Mouse (Mus musculus) kidney, adult 8-10 months (tissue): ENCODE measurements around the gene Gramd1a.
A peak's percentile ranks its signal among the peaks of the same experiment; 100 is the strongest.

Experiments used
- DNase-seq, 2 experiments: peaks; one replicate each; pipeline ENCODE4 v3.0.0; 2022

The Gramd1a gene

GRCm38 (mm10) chr7:31119556-31119955 lies 36.1 kb downstream of the Gramd1a start:
- DNase-seq = no peak

GRCm38 (mm10) chr7:31118486-31118885 lies 37.2 kb downstream of the Gramd1a start:
- DNase-seq = peak in 1 of 2 experiments; percentile 39

- no peak for DNase-seq
Measured at GRCm38 (mm10) chr7:31117465-31117864, 38.2 kb downstream of the Gramd1a start.

GRCm38 (mm10) chr7:31116721-31117145 lies 39.0 kb downstream of the Gramd1a start:
- DNase-seq = no peak

- peak; percentile 92 to 95 for DNase-seq
Measured at GRCm38 (mm10) chr7:31115587-31116043, 40.1 kb downstream of the Gramd1a start.

- DNase-seq = peak; percentile 88 to 89
Measured at GRCm38 (mm10) chr7:31115182-31115581, 40.5 kb downstream of the Gramd1a start, which contains the start of gene Hpn. TSS of gene Hpn (minus strand) at chr7:31115290.

GRCm38 (mm10) chr7:31114646-31115045 lies 41.0 kb downstream of the Gramd1a start:
- DNase-seq = peak; percentile 77 to 79

GRCm38 (mm10) chr7:31113800-31114199 lies 41.9 kb downstream of the Gramd1a start:
- DNase-seq = peak; percentile 69 to 76

- no peak for DNase-seq
Measured at GRCm38 (mm10) chr7:31112036-31112435, 43.7 kb downstream of the Gramd1a start.

GRCm38 (mm10) chr7:31110861-31111385 lies 44.8 kb downstream of the Gramd1a start:
- no peak for DNase-seq

- no peak for DNase-seq
Measured at GRCm38 (mm10) chr7:31109796-31110195, 45.9 kb downstream of the Gramd1a start.

GRCm38 (mm10) chr7:31109091-31109490 lies 46.6 kb downstream of the Gramd1a start:
- DNase-seq = peak; percentile 77 to 81

GRCm38 (mm10) chr7:31107781-31108180 lies 47.9 kb downstream of the Gramd1a start:
- peak; percentile 76 to 84 for DNase-seq

GRCm38 (mm10) chr7:31106166-31106565 lies 49.5 kb downstream of the Gramd1a start:
- no peak for DNase-seq

- DNase-seq = peak; percentile 64 to 81
Measured at GRCm38 (mm10) chr7:31105061-31105768, 50.5 kb downstream of the Gramd1a start.

GRCm38 (mm10) chr7:31100786-31101185 lies 54.9 kb downstream of the Gramd1a start:
- no peak for DNase-seq

- no peak for DNase-seq
Measured at GRCm38 (mm10) chr7:31099612-31099982, 56.1 kb downstream of the Gramd1a start.

GRCm38 (mm10) chr7:31098697-31099611 lies 56.7 kb downstream of the Gramd1a start:
- DNase-seq = peak in 1 of 2 experiments; percentile 44

GRCm38 (mm10) chr7:31097583-31098248 lies 58.0 kb downstream of the Gramd1a start:
- peak; percentile 85 to 92 for DNase-seq

GRCm38 (mm10) chr7:31096892-31097564 lies 58.7 kb downstream of the Gramd1a start:
- no peak for DNase-seq

- DNase-seq = no peak
Measured at GRCm38 (mm10) chr7:31094774-31095501, 60.8 kb downstream of the Gramd1a start.
